Mouse (Mus musculus): ENCODE measurements around the gene Prkce.

GRCm38 (mm10) chr17:86470160-86470559 is 302.6 kb downstream of the Prkce start:
- TF ChIP-seq ZNF384 (IDR thresholded peaks at IDR 0.05; ENCODE audit: low read depth, low read length): no peak
- TF ChIP-seq ZC3H11A (IDR thresholded peaks at IDR 0.05; ENCODE audit: borderline replicate concordance, low read depth, low read length): no peak
- no peak for TF ChIP-seq HCFC1 (IDR thresholded peaks at IDR 0.05; ENCODE audit: borderline replicate concordance, insufficient read depth, low read length)
- TF ChIP-seq MAFK (IDR thresholded peaks at IDR 0.05; ENCODE audit: insufficient read depth, low read depth, low read length): no peak
